Mouse (Mus musculus): ENCODE measurements at regions not wholly inside any gene's neighbourhood (a gene's known extent, or its start where the extent isn't known, plus 50 kb on each side); places are given as distances from the start of the nearest gene placed in this dataset.

DNA sequence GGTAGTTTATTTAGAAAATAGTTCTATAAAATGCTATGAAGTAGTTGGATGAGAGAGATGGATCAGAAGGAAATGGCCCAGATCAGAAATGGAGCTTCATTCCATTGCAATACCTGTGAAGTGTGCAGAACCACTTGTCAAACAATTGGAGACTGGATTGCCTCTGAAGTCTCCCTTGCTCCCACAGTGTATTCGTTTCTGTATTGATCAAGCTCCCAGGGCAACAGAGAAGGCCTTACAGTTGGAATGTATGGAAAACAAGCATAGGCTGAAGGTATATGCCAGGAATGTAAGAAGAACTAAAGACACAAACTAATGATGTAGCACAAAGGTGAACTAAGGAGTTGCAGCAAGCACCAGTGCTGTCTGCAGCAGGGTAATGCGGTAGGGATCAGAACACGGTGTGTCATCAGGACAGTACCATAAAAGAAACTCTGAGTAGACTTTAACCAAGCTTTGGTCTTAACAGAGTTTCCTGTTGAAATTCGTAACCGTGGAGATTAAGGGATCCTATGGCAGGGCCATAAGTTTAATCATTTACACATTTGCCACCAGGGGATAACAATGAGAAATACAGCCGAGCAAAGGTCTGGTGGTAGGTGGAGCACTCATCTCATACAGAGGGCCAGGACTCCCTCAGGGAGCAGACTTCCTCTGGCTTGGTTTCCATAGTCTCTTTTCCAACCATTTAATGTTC is 732.9 kb upstream of the 2610301B20Rik start:
- no peak for DNase-seq (ENCODE audit: low spot score in 2 of 2)

GRCm38 (mm10) chr4:10149911-10150310 is 724.4 kb upstream of the 2610301B20Rik start:
- DNase-seq (ENCODE audit: low spot score in 2 of 2), result no peak

- no peak for DNase-seq (ENCODE audit: low spot score in 2 of 2)
These were observed 723.8 kb upstream of the 2610301B20Rik start for GRCm38 (mm10) chr4:10150501-10150900.

DNA sequence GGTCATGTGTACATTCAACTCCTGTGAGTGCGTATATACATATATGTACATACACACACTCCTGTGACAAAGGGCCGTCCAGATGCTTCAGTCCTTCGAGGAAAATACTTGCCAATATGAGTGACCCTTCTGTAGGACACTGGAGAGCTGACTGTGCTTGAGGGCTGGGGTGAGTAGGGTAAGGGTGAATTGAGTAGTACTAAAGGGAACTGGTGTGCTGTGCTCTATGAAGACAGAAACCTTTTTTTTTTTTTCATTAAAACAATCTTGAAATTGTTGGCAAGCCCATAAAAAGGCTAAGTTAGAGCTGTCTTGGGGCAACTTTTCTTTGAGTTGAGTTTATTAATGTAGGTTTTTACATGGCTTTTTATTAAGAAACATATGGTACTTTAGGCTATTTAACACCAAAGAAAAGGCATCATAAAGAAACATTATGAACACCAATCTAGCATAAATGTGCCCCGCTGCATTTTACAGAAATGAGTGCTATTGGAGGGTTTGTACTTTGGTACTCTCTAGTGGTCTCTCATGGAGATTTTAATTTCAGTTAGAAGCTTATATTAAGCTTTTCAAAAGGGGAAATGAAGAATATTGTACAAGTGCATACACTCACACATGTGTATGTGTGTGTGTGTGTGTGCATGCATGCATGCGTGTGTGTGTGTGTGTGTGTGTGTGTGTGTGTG is 718.5 kb upstream of the 2610301B20Rik start:
- DNase-seq (ENCODE audit: low spot score in 2 of 2), result no peak

DNA sequence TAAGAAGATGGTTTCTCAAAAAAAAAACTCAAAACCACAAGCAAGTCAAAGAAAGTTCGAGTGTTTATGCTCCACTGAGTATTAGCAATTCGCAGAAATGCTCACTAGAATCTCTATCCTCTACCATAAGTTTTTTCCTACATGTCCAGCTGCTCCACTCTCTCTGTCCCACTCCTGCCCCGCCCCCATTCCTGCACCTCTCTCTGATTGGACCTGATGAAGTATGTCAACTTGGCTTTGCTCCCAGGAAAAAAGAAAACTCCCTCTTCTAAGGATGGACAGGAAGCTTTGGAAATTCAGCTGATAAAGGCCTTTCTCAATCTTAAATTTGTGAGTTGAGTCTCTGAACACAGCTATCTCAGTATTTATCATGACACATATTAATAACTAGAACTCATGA is 684.4 kb upstream of the 2610301B20Rik start:
- DNase-seq (ENCODE audit: low spot score in 2 of 2), result no peak

DNA sequence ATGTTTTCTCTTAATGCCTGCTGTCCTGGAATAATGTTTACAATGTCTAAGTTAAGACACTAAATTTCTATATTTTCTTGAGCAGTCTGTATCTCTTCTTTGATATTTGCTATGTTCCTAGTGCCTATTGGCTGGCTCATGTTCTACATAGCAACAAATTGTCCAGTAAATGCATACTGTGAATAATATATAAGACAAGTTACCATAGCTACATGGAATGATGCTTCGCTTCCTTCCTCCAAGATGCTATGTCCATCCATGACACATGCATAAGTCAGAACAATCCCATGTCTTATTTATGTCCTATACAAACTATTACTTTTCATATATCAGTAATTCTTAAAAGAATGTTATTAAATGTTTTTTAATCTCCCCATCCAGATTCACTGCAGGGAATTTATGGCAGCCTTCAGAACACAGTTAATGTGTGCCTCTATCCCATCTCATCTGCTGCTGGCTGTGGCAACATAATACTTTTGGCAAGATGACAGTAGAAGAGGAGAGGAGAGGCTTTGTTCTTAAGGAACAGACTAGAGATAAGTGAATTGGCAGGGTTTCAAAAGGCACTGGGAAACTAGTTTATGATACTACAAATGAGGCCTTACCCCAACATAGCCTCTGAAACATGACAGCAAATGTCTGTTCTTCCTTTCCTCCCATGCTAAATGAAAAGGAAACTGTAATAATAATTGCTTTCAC is 676.9 kb upstream of the 2610301B20Rik start:
- no peak for DNase-seq (ENCODE audit: low spot score in 2 of 2)

GRCm38 (mm10) chr4:10201835-10202234 is 672.5 kb upstream of the 2610301B20Rik start:
- no peak for DNase-seq (ENCODE audit: low spot score in 2 of 2)

- no peak for DNase-seq (ENCODE audit: low spot score in 2 of 2)
These were observed 670.1 kb upstream of the 2610301B20Rik start for GRCm38 (mm10) chr4:10204224-10204623.

- DNase-seq (ENCODE audit: low spot score in 2 of 2), result no peak
These were observed 664.9 kb upstream of the 2610301B20Rik start for GRCm38 (mm10) chr4:10209324-10209923.

- no peak for DNase-seq (ENCODE audit: low spot score in 2 of 2)
These were observed 663.0 kb upstream of the 2610301B20Rik start for GRCm38 (mm10) chr4:10211303-10211702.

DNA sequence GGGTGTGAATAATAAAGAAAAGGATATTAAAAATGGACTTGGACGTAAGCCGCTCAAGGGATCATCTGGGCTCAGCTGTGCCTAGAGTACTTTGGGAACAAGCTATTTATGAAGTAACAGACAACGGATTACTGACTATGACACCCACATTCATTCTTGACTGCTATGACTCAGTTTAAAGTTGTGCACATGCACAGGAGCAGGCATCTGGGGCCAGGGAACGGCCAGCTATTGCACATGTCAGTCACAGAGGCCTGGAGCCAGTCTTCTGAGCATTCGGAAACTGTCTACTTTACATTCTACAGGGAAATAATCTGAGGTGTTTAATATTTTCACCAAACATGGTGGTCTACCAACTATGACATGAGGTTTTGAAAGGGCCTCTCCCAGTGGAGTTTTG is 639.0 kb upstream of the 2610301B20Rik start:
- DNase-seq (ENCODE audit: low spot score in 2 of 2), result no peak

GRCm38 (mm10) chr4:10242117-10242516 is 632.2 kb upstream of the 2610301B20Rik start:
- no peak for DNase-seq (ENCODE audit: low spot score in 2 of 2)

- DNase-seq (ENCODE audit: low spot score in 2 of 2), result no peak
These were observed 631.4 kb upstream of the 2610301B20Rik start for GRCm38 (mm10) chr4:10242909-10243308.

- DNase-seq (ENCODE audit: low spot score in 2 of 2), result no peak
These were observed 620.1 kb upstream of the 2610301B20Rik start for GRCm38 (mm10) chr4:10254029-10254690.

DNA sequence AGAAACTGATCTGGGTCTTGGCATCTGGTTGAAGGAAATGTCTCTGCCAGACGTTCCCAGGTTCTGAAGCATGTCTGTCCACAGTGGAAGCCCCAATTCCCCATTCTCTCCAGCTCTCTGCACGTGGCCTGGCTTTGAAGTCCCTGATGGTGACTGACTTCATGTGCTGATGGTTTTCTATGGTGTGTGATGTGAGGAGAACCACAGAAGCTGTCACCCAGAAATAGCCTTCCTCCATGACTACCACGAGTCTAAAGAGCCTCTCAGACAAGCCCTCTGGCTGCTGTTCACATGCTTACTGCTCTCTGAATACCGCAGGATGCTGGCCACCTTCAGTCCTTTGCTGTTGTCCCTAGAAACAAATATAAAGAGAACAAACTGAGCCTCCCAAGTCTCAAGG is 616.8 kb upstream of the 2610301B20Rik start:
- no peak for DNase-seq (ENCODE audit: low spot score in 2 of 2)

DNA sequence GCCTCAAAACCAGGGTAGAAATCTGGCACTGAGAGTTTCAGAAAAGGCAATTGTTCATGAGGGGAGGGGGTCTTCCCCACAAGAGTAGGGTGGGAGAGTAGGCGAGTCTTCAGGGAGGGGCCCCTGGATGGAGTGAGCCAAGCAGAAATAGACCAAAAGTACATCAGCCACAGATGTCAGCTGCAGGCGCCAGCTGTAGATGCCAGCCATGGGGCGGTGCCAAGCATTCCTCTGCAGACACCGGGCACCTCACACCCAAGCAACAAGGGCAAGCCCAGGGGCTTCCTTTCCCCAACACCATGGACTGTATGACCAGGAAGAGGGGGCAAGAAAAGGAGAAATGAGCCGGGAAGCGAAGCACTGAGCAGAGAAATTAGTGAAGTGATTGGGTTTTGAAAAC is 613.9 kb upstream of the 2610301B20Rik start:
- no peak for DNase-seq (ENCODE audit: low spot score in 2 of 2)

DNA sequence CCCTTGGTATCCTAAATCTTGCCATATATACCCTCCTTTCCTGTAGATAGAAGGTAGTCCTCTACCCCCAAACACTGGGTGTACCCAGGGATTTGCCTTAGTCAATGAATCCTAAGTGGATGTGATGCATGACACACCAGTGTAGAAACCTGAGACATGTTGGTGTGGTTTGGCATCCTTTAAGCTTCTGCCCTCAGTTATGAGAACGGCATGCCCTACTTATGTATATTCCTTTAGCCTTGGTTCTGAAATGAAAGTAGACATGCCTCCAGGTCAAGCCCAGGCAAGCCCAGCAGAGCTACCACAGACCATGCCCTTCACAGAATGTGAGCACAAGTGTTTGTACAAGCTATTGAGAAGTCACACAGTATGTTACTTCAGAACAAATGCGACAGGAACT is 608.4 kb upstream of the 2610301B20Rik start:
- DNase-seq (ENCODE audit: low spot score in 2 of 2), result no peak

DNA sequence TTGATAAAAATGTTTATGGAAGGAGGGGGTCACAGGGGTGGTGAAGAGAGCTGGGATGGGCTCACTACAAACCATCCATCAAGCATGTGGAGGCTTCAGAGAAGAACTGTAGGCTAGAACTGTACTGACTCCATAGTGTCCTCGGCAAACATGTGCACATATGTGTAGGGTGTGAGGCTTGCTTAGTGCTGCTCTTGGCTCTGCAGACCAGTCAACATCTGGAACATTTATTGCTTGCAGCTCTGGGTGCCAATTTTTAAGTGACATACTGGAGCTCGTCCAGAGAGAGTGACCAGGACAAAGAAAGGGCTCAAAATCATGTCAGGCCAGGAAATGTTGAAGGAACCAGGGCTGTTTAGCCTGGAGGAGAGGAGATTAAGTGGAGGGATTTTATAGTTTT is 588.7 kb upstream of the 2610301B20Rik start:
- DNase-seq (ENCODE audit: low spot score in 2 of 2), result no peak

GRCm38 (mm10) chr4:10290326-10290725 is 584.0 kb upstream of the 2610301B20Rik start:
- no peak for DNase-seq (ENCODE audit: low spot score in 2 of 2)

DNA sequence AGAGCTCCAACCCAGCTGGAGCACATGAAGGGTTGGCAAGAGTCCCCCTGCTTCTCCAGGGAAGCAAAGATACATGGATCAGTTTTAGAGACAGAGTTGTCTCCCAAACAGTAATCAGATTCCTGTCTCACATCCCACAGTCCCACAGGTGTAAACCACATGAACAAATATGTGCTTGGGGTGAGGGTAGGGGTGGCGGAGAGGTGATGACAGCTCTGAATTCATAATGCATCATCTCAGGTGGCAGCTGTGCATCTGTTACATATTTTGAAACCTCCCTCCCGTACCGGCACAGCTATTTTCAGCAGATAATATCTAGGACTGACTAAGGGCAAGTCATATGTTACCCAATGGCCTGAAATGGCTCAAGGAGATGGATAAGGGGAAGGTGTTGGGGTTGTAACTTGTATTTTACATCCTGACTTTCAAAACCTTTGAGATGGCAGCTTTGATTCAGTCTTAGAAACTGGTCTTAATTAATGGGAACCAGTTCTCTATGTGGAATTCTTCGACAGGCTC is 579.2 kb upstream of the 2610301B20Rik start:
- DNase-seq (ENCODE audit: low spot score in 2 of 2), result no peak

DNA sequence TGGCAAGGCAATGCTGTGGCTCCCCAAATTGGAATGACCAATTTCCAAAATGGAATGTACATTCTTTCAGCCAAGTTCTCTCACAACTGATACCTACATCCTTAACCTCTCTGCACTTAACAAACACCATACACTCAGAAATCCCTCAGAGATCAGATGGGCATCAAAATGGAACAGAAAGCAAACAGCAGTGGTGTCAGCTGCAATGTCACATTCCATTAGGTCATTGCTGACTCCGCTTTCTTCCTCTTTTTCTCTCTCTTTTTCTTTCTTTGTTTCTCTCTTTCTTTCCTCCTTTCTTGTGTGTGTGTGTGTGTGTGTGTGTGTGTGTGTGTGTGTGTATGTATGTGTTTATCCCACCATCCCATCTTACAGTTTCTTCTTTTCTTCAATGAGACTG is 578.1 kb upstream of the 2610301B20Rik start:
- no peak for DNase-seq (ENCODE audit: low spot score in 2 of 2)
